ENCODE assay signal across 25 mouse cellular contexts in the genomic region with DNA sequence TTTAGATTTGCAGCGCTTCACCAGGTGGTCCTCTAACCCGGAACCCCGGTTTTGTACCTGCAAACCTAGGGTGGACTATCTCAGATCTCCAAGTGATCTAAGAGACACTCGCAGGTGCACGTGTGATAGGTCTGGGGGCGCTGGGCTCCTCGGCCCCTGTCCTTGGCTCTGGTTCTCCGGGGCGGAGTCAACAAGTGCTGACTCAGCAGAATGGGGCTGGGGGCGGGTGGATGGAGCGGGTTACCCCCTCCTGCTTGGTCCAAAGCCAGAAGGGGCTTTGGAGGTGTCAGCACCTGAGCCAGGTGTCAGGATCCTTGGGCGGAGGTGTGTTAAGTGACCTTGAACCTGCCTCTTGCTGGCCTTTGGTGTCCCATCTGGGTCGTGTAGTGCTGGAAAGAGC. TPM values are rescaled to one million over a fixed set of nuclear protein-coding genes. Genes with fewer than 3 reads are reported as not detected.
DNase-seq lines count a peak whose midpoint lies in the region; ATAC-seq and TF ChIP-seq lines count a peak whose summit lies in the region.
"Had no signal": no experiment of that assay in that cellular context is flagged by ENCODE, and none has a peak within 500 bp of the region (broad histone marks: within the 10 kb centered on the region; RNA-seq: fewer than 3 reads in every experiment).

No protein-coding gene starts in this region.

- no peak for ATAC-seq in intestine, postnatal 0 days
- no peak for ATAC-seq in intestine, embryonic 16.5 days
- no peak for ATAC-seq in midbrain, postnatal 0 days (ENCODE audit: low FRiP score)
- ATAC-seq in midbrain, embryonic 11.5 days (ENCODE audit: low FRiP score), result no peak

- no peaks in the 10 kb centered on the region for H3K79me2 ChIP-seq in MEL (ENCODE audit: control insufficient read depth, insufficient read depth, low read length, poor library complexity)

- no peak for TF ChIP-seq RAD21 in MEL (IDR thresholded peaks at IDR 0.05; ENCODE audit: low read depth, low read length)

- H3K9ac ChIP-seq in intestine, postnatal 0 days (ENCODE audit: low read depth, low read length), result no peak overlapping the region
- H3K9ac ChIP-seq in intestine, embryonic 16.5 days (ENCODE audit: low read depth, low read length), result no peak overlapping the region
- H3K9ac ChIP-seq in midbrain, postnatal 0 days (replicated peaks; ENCODE audit: low read length, poor library complexity, severe bottlenecking), result 0 out of 2 replicates have a peak overlapping the region, but pooled peaks have one; percentile 39
- no peak overlapping the region for H3K9ac ChIP-seq in midbrain, embryonic 11.5 days (ENCODE audit: low read length)
- H3K9ac ChIP-seq in ES-Bruce4 (ENCODE audit: low read depth, poor library complexity, severe bottlenecking), result no peak overlapping the region
- no peak overlapping the region; the same call in 1 of the 2 replicates for H3K9ac ChIP-seq in MEL (ENCODE audit: control insufficient read depth, low read depth, low read length, poor library complexity, severe bottlenecking)
- H3K9ac ChIP-seq: hindbrain, embryonic 12.5 days; liver, embryonic 15.5 days had no signal

- TF ChIP-seq POLR2A in ES-Bruce4 (IDR thresholded peaks at IDR 0.05; ENCODE audit: insufficient read depth, low read length) (no peak), MEL (IDR thresholded peaks at IDR 0.05; ENCODE audit: control insufficient read depth in 1 of 2, insufficient read depth in 1 of 2, low read depth in 1 of 2, low read length in 2 of 2, poor library complexity in 1 of 2) (no peak)

- 28% methylated on average over 13 of the region's 13 CpGs for WGBS in intestine, postnatal 0 days
- WGBS in intestine, embryonic 16.5 days, result 24% methylated on average over 13 of the region's 13 CpGs
- WGBS in midbrain, postnatal 0 days, result 27% methylated on average over 13 of the region's 13 CpGs
- 26% methylated on average over 13 of the region's 13 CpGs for WGBS in midbrain, embryonic 11.5 days

- H3K9me3 ChIP-seq in intestine, postnatal 0 days (ENCODE audit: control insufficient read depth), result no peaks in the 10 kb centered on the region
- H3K9me3 ChIP-seq in intestine, embryonic 16.5 days (ENCODE audit: control insufficient read depth, low read length), result no peaks in the 10 kb centered on the region
- H3K9me3 ChIP-seq in midbrain, postnatal 0 days (ENCODE audit: low read length), result no peaks in the 10 kb centered on the region
- H3K9me3 ChIP-seq in midbrain, embryonic 11.5 days (ENCODE audit: control insufficient read depth, low read length), result no peaks in the 10 kb centered on the region
- H3K9me3 ChIP-seq in ES-Bruce4 (replicated peaks; ENCODE audit: control insufficient read depth, insufficient read depth, low read length, poor library complexity, severe bottlenecking) (no peaks in the 10 kb centered on the region), MEL (replicated peaks; ENCODE audit: insufficient read depth, low read length) (no peaks in the 10 kb centered on the region)
- H3K9me3 ChIP-seq: embryonic facial prominence, embryonic 10.5 days; hindbrain, embryonic 12.5 days; intestine, embryonic 15.5 days; liver, embryonic 15.5 days had no signal

- peak overlapping the region; percentile 68 for H3K4me2 ChIP-seq in intestine, postnatal 0 days (replicated peaks; ENCODE audit: low read depth)
- H3K4me2 ChIP-seq in intestine, embryonic 16.5 days (ENCODE audit: low read depth, low read length), result no peak overlapping the region
- H3K4me2 ChIP-seq in midbrain, postnatal 0 days (ENCODE audit: low read depth, low read length, poor library complexity, severe bottlenecking), result peak overlapping the region; percentile 50; the same call in 1 of the 2 replicates
- H3K4me2 ChIP-seq in midbrain, embryonic 11.5 days, result no peak overlapping the region

- no peak overlapping the region for H3K27ac ChIP-seq in intestine, postnatal 0 days (ENCODE audit: low read depth, low read length)
- no peak overlapping the region for H3K27ac ChIP-seq in intestine, embryonic 16.5 days (ENCODE audit: low read length)
- no peak overlapping the region for H3K27ac ChIP-seq in midbrain, postnatal 0 days (ENCODE audit: low read depth, low read length)
- H3K27ac ChIP-seq in midbrain, embryonic 11.5 days (ENCODE audit: low read depth, low read length), result no peak overlapping the region
- H3K27ac ChIP-seq in ES-Bruce4 (ENCODE audit: insufficient read depth, low read length) (no peak overlapping the region), MEL (ENCODE audit: control insufficient read depth, low read depth, low read length) (no peak overlapping the region)
- H3K27ac ChIP-seq: embryonic facial prominence, embryonic 10.5 days; hindbrain, embryonic 12.5 days; intestine, embryonic 15.5 days; liver, embryonic 15.5 days had no signal

- H3K27me3 ChIP-seq in intestine, postnatal 0 days (replicated peaks; ENCODE audit: control insufficient read depth, insufficient read depth, low read length), result peaks cover 16% of the 10 kb centered on the region
- H3K27me3 ChIP-seq in intestine, embryonic 16.5 days (replicated peaks; ENCODE audit: control insufficient read depth, insufficient read depth, low read length), result peaks cover 23% of the 10 kb centered on the region
- H3K27me3 ChIP-seq in midbrain, postnatal 0 days (ENCODE audit: insufficient read depth, low read length), result peaks cover 14% of the 10 kb centered on the region; the same call in 1 of the 2 replicates
- H3K27me3 ChIP-seq in midbrain, embryonic 11.5 days (ENCODE audit: control insufficient read depth, insufficient read depth, low read length), result peaks cover 20% of the 10 kb centered on the region
- H3K27me3 ChIP-seq in ES-Bruce4 (ENCODE audit: control insufficient read depth, insufficient read depth, low read length, poor library complexity, severe bottlenecking), result no peaks in the 10 kb centered on the region
- H3K27me3 ChIP-seq in MEL (ENCODE audit: control insufficient read depth in 1 of 2, insufficient read depth in 2 of 2, low read length in 2 of 2), result no peaks in the 10 kb centered on the region

- H3K4me1 ChIP-seq in intestine, postnatal 0 days (replicated peaks; ENCODE audit: control insufficient read depth, insufficient read depth, low read length), result 0 out of 2 replicates have a peak, but pooled peaks cover 2% of the 10 kb centered on the region
- H3K4me1 ChIP-seq in intestine, embryonic 16.5 days (ENCODE audit: control insufficient read depth, insufficient read depth, low read length), result peaks cover 15% of the 10 kb centered on the region
- peaks cover 6% of the 10 kb centered on the region; the same call in 1 of the 2 replicates for H3K4me1 ChIP-seq in midbrain, postnatal 0 days (ENCODE audit: insufficient read depth, low read length)
- H3K4me1 ChIP-seq in midbrain, embryonic 11.5 days (ENCODE audit: control insufficient read depth, insufficient read depth, low read length), result peaks cover 6% of the 10 kb centered on the region
- H3K4me1 ChIP-seq in ES-Bruce4 (ENCODE audit: control insufficient read depth, insufficient read depth, low read length) (peaks cover 4% of the 10 kb centered on the region), MEL (ENCODE audit: control insufficient read depth in 1 of 2, insufficient read depth in 2 of 2, low read length in 2 of 2) (peaks cover 0 to 13% of the 10 kb centered on the region in 2 experiments; a peak in 3 of 4 replicates)

- TF ChIP-seq CTCF in intestine, postnatal 0 days (IDR thresholded peaks at IDR 0.05; ENCODE audit: low read depth), result no peak
- TF ChIP-seq CTCF in midbrain, postnatal 0 days (IDR thresholded peaks at IDR 0.05), result no peak
- no peak for TF ChIP-seq CTCF in ES-Bruce4 (IDR thresholded peaks at IDR 0.05; ENCODE audit: low read depth, low read length)
- TF ChIP-seq CTCF in MEL (IDR thresholded peaks at IDR 0.05 in 2 of 3, conservative IDR thresholded peaks at IDR 0.05 in 1 of 3; ENCODE audit: control insufficient read depth in 1 of 3, insufficient read depth in 1 of 3, low read depth in 2 of 3, low read length in 3 of 3, poor library complexity in 1 of 3, severe bottlenecking in 1 of 3), result no peak

- TF ChIP-seq EP300 in ES-Bruce4 (IDR thresholded peaks at IDR 0.05; ENCODE audit: insufficient read depth, low read depth, low read length) (no peak), MEL (IDR thresholded peaks at IDR 0.05; ENCODE audit: low read depth in 1 of 2, low read length in 2 of 2) (no peak)

- DNase-seq in midbrain, postnatal 0 days (ENCODE audit: low spot score), result no peak
- no peak for DNase-seq in midbrain, embryonic 11.5 days (ENCODE audit: low spot score, missing footprints)
- DNase-seq in MEL (ENCODE audit: low read depth, low spot score), result no peak
- DNase-seq in lung, postnatal 10 days, result no peak
- DNase-seq in T-cell, adult 2 months (ENCODE audit: low spot score), result no peak
- DNase-seq: gastrocnemius, postnatal 10 days; heart, adult 18-20 months; right cerebral cortex, postnatal 25 days had no signal

- H3K36me3 ChIP-seq in intestine, postnatal 0 days (ENCODE audit: control insufficient read depth, insufficient read depth), result no peaks in the 10 kb centered on the region
- H3K36me3 ChIP-seq in intestine, embryonic 16.5 days (ENCODE audit: control insufficient read depth, insufficient read depth, low read length), result no peaks in the 10 kb centered on the region
- H3K36me3 ChIP-seq in midbrain, postnatal 0 days (ENCODE audit: insufficient read depth, low read length), result no peaks in the 10 kb centered on the region
- H3K36me3 ChIP-seq in midbrain, embryonic 11.5 days (ENCODE audit: control insufficient read depth, insufficient read depth, low read length), result no peaks in the 10 kb centered on the region
- no peaks in the 10 kb centered on the region for H3K36me3 ChIP-seq in ES-Bruce4 (ENCODE audit: control insufficient read depth, insufficient read depth, low read length, poor library complexity, severe bottlenecking)
- peaks cover 0 to 7% of the 10 kb centered on the region in 2 experiments; a peak in 1 of 4 replicates for H3K36me3 ChIP-seq in MEL (ENCODE audit: control insufficient read depth in 1 of 2, insufficient read depth in 2 of 2, low read length in 2 of 2)
- H3K36me3 ChIP-seq: embryonic facial prominence, embryonic 10.5 days; hindbrain, embryonic 12.5 days; intestine, embryonic 15.5 days; liver, embryonic 15.5 days had no signal

- peak overlapping the region; percentile 33 for H3K4me3 ChIP-seq in intestine, postnatal 0 days (ENCODE audit: low read depth, low read length)
- no peak overlapping the region for H3K4me3 ChIP-seq in intestine, embryonic 16.5 days (ENCODE audit: low read length)
- peak overlapping the region; percentile 35; the same call in 1 of the 2 replicates for H3K4me3 ChIP-seq in midbrain, postnatal 0 days (ENCODE audit: low read depth, low read length)
- no peak overlapping the region for H3K4me3 ChIP-seq in midbrain, embryonic 11.5 days (ENCODE audit: low read depth, low read length)
- H3K4me3 ChIP-seq in ES-Bruce4 (ENCODE audit: low read depth, low read length), result peak overlapping the region; percentile 57
- peak overlapping the region in 1 of 2 experiments; percentile 68; a peak in 2 of 4 replicates for H3K4me3 ChIP-seq in MEL (ENCODE audit: control insufficient read depth in 1 of 2, insufficient read depth in 1 of 2, low read depth in 2 of 2, low read length in 2 of 2)
- H3K4me3 ChIP-seq: myocyte had no signal

RNA-seq across cellular contexts. Expression of gene Rasal1, which starts 1.3 kb away (rescaled TPM):
- 3.0 and 5.1 TPM in 2 replicates for polyA plus RNA-seq in intestine, postnatal 0 days (2015; fragmentation: Nextera tagmentation; extraction: Ambion mirVana)
- polyA plus RNA-seq in intestine, embryonic 16.5 days (2015; fragmentation: Nextera tagmentation; extraction: Ambion mirVana), result 1.8 and 1.9 TPM in 2 replicates
- 18.1 and 24.7 TPM in 2 replicates for total RNA-seq in midbrain, postnatal 0 days (2014; rRNA removed)
- polyA plus RNA-seq in midbrain, postnatal 0 days (2015; fragmentation: Nextera tagmentation; extraction: Ambion mirVana), result 8.2 and 9.9 TPM in 2 replicates
- polyA plus RNA-seq in midbrain, embryonic 11.5 days (2014; fragmentation: Nextera tagmentation; extraction: Ambion mirVana), result 0.14 TPM in 1 of 2 replicates, not detected in the other
- polyA plus RNA-seq in ES-Bruce4 (2011; ENCODE audit: insufficient read depth, insufficient read length, low read depth, missing spikeins) (2.0 and 3.5 TPM in 2 replicates), MEL (2012; ENCODE audit: insufficient read depth in 1 of 2, insufficient read length in 2 of 2, low read depth in 1 of 2, low replicate concordance in 2 of 2, missing spikeins in 1 of 2) (1 to 10 TPM in 1 of 2 experiments, not detected in 1; 4.5 TPM)
- 0.26 and 0.69 TPM in 2 replicates for total RNA-seq in MEL (2012; rRNA removed)
- total RNA-seq: megakaryocyte-erythroid progenitor cell, adult 5-6 weeks had no signal
- polyA plus RNA-seq: forebrain, embryonic 11.5 days; heart, embryonic 14.5 days; lung, postnatal 0 days had no signal

RNA-seq across cellular contexts. Expression of gene Cfap73, which starts 15.9 kb away (rescaled TPM):
- polyA plus RNA-seq in intestine, postnatal 0 days (2015; fragmentation: Nextera tagmentation; extraction: Ambion mirVana), result not detected in 2 replicates
- 0.24 TPM in 1 of 2 replicates, not detected in the other for polyA plus RNA-seq in intestine, embryonic 16.5 days (2015; fragmentation: Nextera tagmentation; extraction: Ambion mirVana)
- total RNA-seq in midbrain, postnatal 0 days (2014; rRNA removed), result 0.38 and 0.60 TPM in 2 replicates
- polyA plus RNA-seq in midbrain, postnatal 0 days (2015; fragmentation: Nextera tagmentation; extraction: Ambion mirVana), result 0.62 and 0.74 TPM in 2 replicates
- not detected in 2 replicates for polyA plus RNA-seq in midbrain, embryonic 11.5 days (2014; fragmentation: Nextera tagmentation; extraction: Ambion mirVana)
- not detected in 2 replicates for polyA plus RNA-seq in ES-Bruce4 (2011; ENCODE audit: insufficient read depth, insufficient read length, low read depth, missing spikeins)
- not detected in 2 replicates for total RNA-seq in MEL (2012; rRNA removed)
- polyA plus RNA-seq in MEL (2012; ENCODE audit: insufficient read depth in 1 of 2, insufficient read length in 2 of 2, low read depth in 1 of 2, low replicate concordance in 2 of 2, missing spikeins in 1 of 2), result under 1 TPM in 1 of 2 experiments, not detected in 1; 0.25 TPM
- total RNA-seq: gastrocnemius, postnatal 10 days; heart, adult 18-20 months; left cerebral cortex, postnatal 14 days; megakaryocyte-erythroid progenitor cell, adult 5-6 weeks had no signal
- polyA plus RNA-seq: forebrain, embryonic 11.5 days; heart, embryonic 14.5 days; intestine, embryonic 15.5 days; kidney, embryonic 16.5 days; large intestine, adult 2 months; limb, embryonic 14.5 days; liver, embryonic 15.5 days; myocyte; stomach, embryonic 16.5 days had no signal

RNA-seq across cellular contexts. Expression of gene Ddx54, which starts 37.4 kb away (rescaled TPM):
- 19.9 and 20.9 TPM in 2 replicates for polyA plus RNA-seq in intestine, postnatal 0 days (2015; fragmentation: Nextera tagmentation; extraction: Ambion mirVana)
- 50.8 and 51.4 TPM in 2 replicates for polyA plus RNA-seq in intestine, embryonic 16.5 days (2015; fragmentation: Nextera tagmentation; extraction: Ambion mirVana)
- total RNA-seq in midbrain, postnatal 0 days (2014; rRNA removed), result 36.2 and 37.8 TPM in 2 replicates
- polyA plus RNA-seq in midbrain, postnatal 0 days (2015; fragmentation: Nextera tagmentation; extraction: Ambion mirVana), result 31.7 and 32.6 TPM in 2 replicates
- 26.4 and 32.2 TPM in 2 replicates for polyA plus RNA-seq in midbrain, embryonic 11.5 days (2014; fragmentation: Nextera tagmentation; extraction: Ambion mirVana)
- 49.7 and 49.9 TPM in 2 replicates for polyA plus RNA-seq in ES-Bruce4 (2011; ENCODE audit: insufficient read depth, insufficient read length, low read depth, missing spikeins)
- total RNA-seq in MEL (2012; rRNA removed), result 73.8 and 74.8 TPM in 2 replicates
- 10 to 100 TPM in 1 of 2 experiments, not detected in 1; 99.9 TPM for polyA plus RNA-seq in MEL (2012; ENCODE audit: insufficient read depth in 1 of 2, insufficient read length in 2 of 2, low read depth in 1 of 2, low replicate concordance in 2 of 2, missing spikeins in 1 of 2)

RNA-seq across cellular contexts. Expression of gene Rita1, which starts 37.5 kb away (rescaled TPM):
- polyA plus RNA-seq in intestine, postnatal 0 days (2015; fragmentation: Nextera tagmentation; extraction: Ambion mirVana), result 6.1 and 7.5 TPM in 2 replicates
- polyA plus RNA-seq in intestine, embryonic 16.5 days (2015; fragmentation: Nextera tagmentation; extraction: Ambion mirVana), result 12.7 and 12.8 TPM in 2 replicates
- 32.3 and 43.6 TPM in 2 replicates for total RNA-seq in midbrain, postnatal 0 days (2014; rRNA removed)
- polyA plus RNA-seq in midbrain, postnatal 0 days (2015; fragmentation: Nextera tagmentation; extraction: Ambion mirVana), result 31.4 and 33.9 TPM in 2 replicates
- 7.9 and 8.9 TPM in 2 replicates for polyA plus RNA-seq in midbrain, embryonic 11.5 days (2014; fragmentation: Nextera tagmentation; extraction: Ambion mirVana)
- polyA plus RNA-seq in ES-Bruce4 (2011; ENCODE audit: insufficient read depth, insufficient read length, low read depth, missing spikeins) (13.0 and 13.1 TPM in 2 replicates), MEL (2012; ENCODE audit: insufficient read depth in 1 of 2, insufficient read length in 2 of 2, low read depth in 1 of 2, low replicate concordance in 2 of 2, missing spikeins in 1 of 2) (10 to 100 TPM in 1 of 2 experiments, not detected in 1; 22.1 TPM)
- total RNA-seq in MEL (2012; rRNA removed), result 14.0 and 18.1 TPM in 2 replicates

Comparison
In these comparisons a context has a peak if more than half of its experiments do, and no peak if none do; other contexts are left out.
1. H3K4me2 ChIP-seq: peak in intestine, postnatal 0 days (single experiment) and midbrain, postnatal 0 days (single experiment); none in intestine, embryonic 16.5 days (single experiment) and midbrain, embryonic 11.5 days (single experiment).
2. H3K4me3 ChIP-seq: peak in intestine, postnatal 0 days (single experiment), midbrain, postnatal 0 days (single experiment) and ES-Bruce4 (single experiment); none in intestine, embryonic 16.5 days (single experiment) and midbrain, embryonic 11.5 days (single experiment).